Mouse (Mus musculus) lung, embryonic 15.5 days (tissue): Measurements from ENCODE around the gene Gabarapl1. TPM values are rescaled to one million over a fixed set of nuclear protein-coding genes. Genes with fewer than 3 reads are reported as not detected.

Experiments
- ATAC-seq: fragments of 200-750 bp; cut with Nextera tagmentation; 2 replicates; pipeline ENCODE4 v1.8.0; 2017; ENCODE audit warnings: moderate number of reproducible peaks, borderline replicate concordance; ENCODE audit not compliant: low FRiP score, low TSS enrichment; ENCODE audit errors: extremely low read depth
- H3K27ac ChIP-seq: fragments of 300-500 bp; sonication (generic); 2 replicates; pipeline ENCODE4 v1.5.1; 2015; ENCODE audit warnings: moderate library complexity, mild to moderate bottlenecking, inconsistent platforms
- H3K27me3 ChIP-seq: fragments of 300-500 bp; sonication (generic); 2 replicates; pipeline ENCODE4 v1.6.1; 2015; ENCODE audit warnings: inconsistent platforms
- H3K36me3 ChIP-seq: fragments of 300-500 bp; sonication (generic); 2 replicates; pipeline ENCODE4 v1.6.1; 2015; ENCODE audit warnings: inconsistent platforms
- H3K4me1 ChIP-seq: fragments of 300-500 bp; sonication (generic); 2 replicates; pipeline ENCODE4 v1.6.1; 2015; ENCODE audit warnings: inconsistent platforms
- H3K4me2 ChIP-seq: fragments of 300-500 bp; sonication (generic); 2 replicates; pipeline ENCODE4 v1.6.1; 2015; ENCODE audit warnings: inconsistent platforms, mild to moderate bottlenecking, moderate library complexity
- H3K4me3 ChIP-seq: fragments of 300-500 bp; sonication (generic); 2 replicates; pipeline ENCODE4 v1.5.1; 2015; ENCODE audit warnings: mild to moderate bottlenecking, inconsistent platforms
- H3K9ac ChIP-seq: fragments of 300-500 bp; sonication (generic); 2 replicates; pipeline ENCODE4 v1.6.1; 2015; ENCODE audit warnings: inconsistent platforms
- H3K9me3 ChIP-seq: fragments of 300-500 bp; sonication (generic); 2 replicates; pipeline ENCODE4 v1.6.1; 2016; ENCODE audit warnings: inconsistent platforms
- WGBS: fragments of 180-500 bp; shearing (Covaris S2); methylation state at CpG from one replicate; pipeline ENCODE4 v1.1.7; 2015; 5-methylcytosine and 5-hydroxymethylcytosine counted together
- polyA plus RNA-seq: library from polyadenylated mRNA; unstranded; fragments of >200 nt; fragmentation: Nextera tagmentation; extraction: Ambion mirVana; gene quantifications from 2 replicates; pipeline ENCODE4 v1.2.1, GENCODE M21; 2015

Gene Gabarapl1
- polyA plus RNA-seq, 1 experiment from 2014 or later, result 47.0 TPM

DNA sequence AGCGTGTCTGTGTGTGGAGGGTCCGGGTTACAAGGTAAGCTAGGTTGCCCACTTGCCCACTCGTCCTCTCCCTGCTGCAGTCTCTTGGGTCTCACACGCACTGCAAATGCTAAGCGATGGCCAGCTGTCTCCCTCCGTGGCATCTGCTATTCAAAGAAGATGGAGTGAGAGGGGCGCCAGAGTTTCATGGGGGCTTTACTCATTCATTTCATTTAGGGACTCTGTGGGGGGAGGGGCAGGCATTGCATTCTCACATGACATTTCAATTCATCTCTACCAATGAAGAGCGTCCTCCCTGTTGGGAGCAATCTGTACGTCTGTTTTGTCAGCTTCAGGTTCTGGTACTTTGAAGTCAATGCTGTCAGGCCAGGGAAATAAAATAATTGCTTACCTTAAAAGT lies 9.0 kb downstream of the Gabarapl1 start:
- 80% methylated on average over 9 of the region's 9 CpGs for WGBS
- Histone ChIP-seq H3K36me3 (peaks cover 28% of the 10 kb centered on the region), H3K4me1 (0 out of 2 replicates have a peak, but pooled peaks cover 7% of the 10 kb centered on the region), H3K27me3 (no peaks in the 10 kb centered on the region), H3K4me2 (no peak overlapping the region), H3K9me3 (no peaks in the 10 kb centered on the region), H3K4me3 (no peak overlapping the region), H3K27ac (no peak overlapping the region), H3K9ac (no peak overlapping the region)
- no peak for ATAC-seq

DNA sequence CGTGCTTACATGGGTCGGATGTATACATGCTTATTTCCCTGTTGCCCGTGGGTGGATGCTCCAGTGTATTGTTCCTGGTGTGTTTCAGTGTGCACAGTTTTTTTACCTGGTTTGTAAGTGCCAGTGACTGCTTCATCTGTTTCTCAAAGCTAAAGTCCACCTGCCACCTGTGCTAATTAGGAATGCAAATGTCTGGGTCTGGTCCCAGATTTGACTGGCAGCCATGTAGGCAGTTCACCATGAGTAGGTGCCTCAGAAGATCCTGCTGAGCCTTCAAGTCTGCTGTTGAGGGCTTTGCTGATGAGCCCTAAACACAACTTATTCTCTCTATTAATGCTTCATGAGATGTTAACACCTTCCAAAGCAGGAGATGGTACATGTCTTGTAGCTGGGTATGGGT lies 9.6 kb downstream of the Gabarapl1 start:
- Histone ChIP-seq H3K27ac (no peak overlapping the region), H3K36me3 (peaks cover 28% of the 10 kb centered on the region), H3K27me3 (no peaks in the 10 kb centered on the region), H3K9ac (no peak overlapping the region), H3K4me1 (0 out of 2 replicates have a peak, but pooled peaks cover 7% of the 10 kb centered on the region), H3K4me2 (no peak overlapping the region), H3K4me3 (no peak overlapping the region), H3K9me3 (no peaks in the 10 kb centered on the region)
- WGBS, result 83% methylated on average over 3 of the region's 3 CpGs
- no peak for ATAC-seq

DNA sequence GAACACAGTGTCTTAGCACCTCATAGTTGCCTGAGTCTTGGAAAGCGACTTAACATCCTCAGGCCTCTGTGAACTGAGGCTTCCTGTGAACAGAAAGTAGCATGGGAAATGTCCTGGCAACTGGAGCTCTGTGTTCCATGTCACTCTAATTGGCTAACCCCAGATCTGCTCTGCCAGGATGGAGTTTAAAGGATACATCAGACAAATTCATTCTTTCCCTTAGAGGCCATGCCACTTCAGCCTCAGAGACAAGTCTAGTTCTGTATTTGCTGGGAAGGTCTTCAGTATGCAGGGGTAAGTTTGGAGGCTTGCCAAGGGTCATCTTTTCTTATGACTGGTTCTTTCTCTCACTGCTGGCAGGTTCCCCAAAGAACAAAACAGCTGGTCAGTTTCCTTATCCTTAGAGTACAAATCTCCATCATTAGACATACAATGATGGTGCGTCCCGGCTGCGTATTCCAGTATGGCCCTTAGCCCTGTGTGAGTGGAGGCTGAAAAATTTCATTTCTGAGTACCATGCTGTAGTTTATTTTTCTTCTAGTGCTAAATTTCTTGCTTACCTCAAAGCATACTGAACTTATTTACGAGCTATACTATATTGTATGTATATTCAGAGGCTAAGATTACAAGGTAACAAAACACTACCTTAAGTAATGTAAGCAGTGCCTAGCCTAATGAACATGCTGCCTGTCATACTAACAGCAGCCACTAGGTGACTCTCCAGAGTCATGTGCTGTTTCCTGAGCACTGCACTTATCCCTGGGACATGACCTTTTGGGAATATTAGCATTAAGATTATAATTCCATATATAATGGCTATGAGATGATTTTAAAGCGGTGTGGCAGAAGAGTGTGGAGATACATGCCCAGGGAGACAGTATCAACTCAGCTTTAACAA lies 11.0 kb downstream of the Gabarapl1 start:
- no peaks in the 10 kb centered on the region for H3K27me3 ChIP-seq
- ATAC-seq, result peak; percentile 74; the same call in 1 of the 2 replicates
- H3K36me3 ChIP-seq, result peaks cover 19% of the 10 kb centered on the region
- WGBS, result 51% methylated on average over 6 of the region's 6 CpGs
- 0 out of 2 replicates have a peak overlapping the region, but pooled peaks have one; percentile 24 for H3K27ac ChIP-seq
- H3K9ac ChIP-seq, result no peak overlapping the region
- H3K9me3 ChIP-seq, result no peaks in the 10 kb centered on the region
- H3K4me1 ChIP-seq, result 0 out of 2 replicates have a peak, but pooled peaks cover 7% of the 10 kb centered on the region
- no peak overlapping the region for H3K4me2 ChIP-seq
- no peak overlapping the region for H3K4me3 ChIP-seq

DNA sequence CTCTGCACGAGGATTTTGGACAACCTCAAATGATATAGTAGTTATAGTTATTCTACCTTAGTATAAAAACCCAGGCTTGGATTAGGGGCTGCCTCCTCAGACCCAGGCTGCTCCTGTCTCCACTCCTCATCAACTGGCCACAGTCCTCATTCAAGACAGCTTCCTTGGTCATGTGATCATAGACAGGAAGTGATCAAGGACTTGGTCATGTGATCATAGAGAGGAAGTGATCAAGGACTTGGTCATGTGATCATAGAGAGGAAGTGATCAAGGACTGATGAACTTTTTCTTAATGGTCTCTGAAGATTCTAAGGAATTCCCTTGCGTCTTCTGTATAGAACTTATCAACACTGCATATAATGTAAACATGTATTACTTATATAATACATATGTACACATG lies 14.3 kb downstream of the Gabarapl1 start:
- Histone ChIP-seq H3K27ac (no peak overlapping the region), H3K4me1 (0 out of 2 replicates have a peak, but pooled peaks cover 7% of the 10 kb centered on the region), H3K4me3 (no peak overlapping the region), H3K36me3 (no peaks in the 10 kb centered on the region), H3K4me2 (no peak overlapping the region), H3K27me3 (no peaks in the 10 kb centered on the region), H3K9ac (no peak overlapping the region), H3K9me3 (no peaks in the 10 kb centered on the region)
- WGBS, result 81% methylated on average over 2 of the region's 2 CpGs
- no peak for ATAC-seq

DNA sequence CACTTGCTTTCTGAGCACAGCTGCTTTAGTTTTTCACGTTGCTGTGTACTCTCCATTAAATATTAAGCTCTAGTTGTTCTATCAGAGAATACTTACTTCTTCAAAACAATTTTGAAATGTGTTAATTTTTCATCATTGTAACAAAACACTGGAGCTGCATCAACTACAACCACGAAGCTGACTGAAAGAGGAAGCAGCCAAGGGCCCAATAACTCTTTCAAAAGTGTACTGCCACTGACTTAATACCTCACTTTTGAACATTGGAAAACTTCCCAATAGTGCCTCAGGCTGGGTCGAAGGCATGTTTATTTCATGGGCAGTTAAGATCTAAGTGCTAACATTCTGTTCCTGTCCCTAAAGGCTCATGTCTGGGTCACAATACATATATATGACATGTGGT lies 15.0 kb downstream of the Gabarapl1 start:
- H3K27me3 ChIP-seq, result no peaks in the 10 kb centered on the region
- no peak overlapping the region for H3K27ac ChIP-seq
- WGBS, result 47% methylated on average over 3 of the region's 3 CpGs
- H3K4me3 ChIP-seq, result no peak overlapping the region
- 0 out of 2 replicates have a peak, but pooled peaks cover 7% of the 10 kb centered on the region for H3K4me1 ChIP-seq
- H3K9me3 ChIP-seq, result no peaks in the 10 kb centered on the region
- ATAC-seq, result no peak
- no peaks in the 10 kb centered on the region for H3K36me3 ChIP-seq
- H3K4me2 ChIP-seq, result no peak overlapping the region
- no peak overlapping the region for H3K9ac ChIP-seq

DNA sequence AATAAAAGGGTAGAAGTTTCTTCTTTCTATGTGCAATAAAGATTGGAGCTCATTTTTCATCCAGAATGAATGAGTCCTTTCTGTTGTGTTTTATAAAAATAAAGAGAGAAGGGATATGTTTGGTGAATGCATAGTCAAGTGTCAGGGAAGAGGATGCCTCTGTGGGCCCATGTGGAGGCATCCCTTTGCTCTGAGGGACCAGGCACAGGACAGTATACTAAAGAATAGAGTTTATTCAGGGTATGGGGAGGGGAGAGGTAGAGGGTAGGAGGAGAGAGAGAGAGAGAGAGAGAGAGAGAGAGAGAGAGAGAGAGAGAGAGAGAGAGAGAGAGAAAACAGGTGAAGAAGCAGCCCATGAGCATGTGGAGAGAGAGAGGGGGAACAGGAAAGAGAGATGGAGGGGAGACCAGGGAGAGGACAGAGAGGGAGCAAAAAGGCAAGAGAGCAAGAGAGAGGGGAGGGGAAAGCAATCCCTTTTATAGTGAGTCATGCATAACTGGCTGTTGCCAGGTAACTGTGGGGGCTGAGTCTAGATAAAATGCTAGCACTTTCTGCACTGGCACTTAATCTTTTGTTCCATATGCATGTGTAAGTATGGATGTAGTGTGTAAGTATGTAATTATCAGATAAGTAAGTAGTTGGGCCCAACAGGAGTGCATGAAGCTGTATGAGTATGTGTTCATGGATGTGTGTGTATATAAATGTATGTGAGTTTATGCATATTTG lies 24.5 kb downstream of the Gabarapl1 start:
- H3K4me1 ChIP-seq, result no peaks in the 10 kb centered on the region

DNA sequence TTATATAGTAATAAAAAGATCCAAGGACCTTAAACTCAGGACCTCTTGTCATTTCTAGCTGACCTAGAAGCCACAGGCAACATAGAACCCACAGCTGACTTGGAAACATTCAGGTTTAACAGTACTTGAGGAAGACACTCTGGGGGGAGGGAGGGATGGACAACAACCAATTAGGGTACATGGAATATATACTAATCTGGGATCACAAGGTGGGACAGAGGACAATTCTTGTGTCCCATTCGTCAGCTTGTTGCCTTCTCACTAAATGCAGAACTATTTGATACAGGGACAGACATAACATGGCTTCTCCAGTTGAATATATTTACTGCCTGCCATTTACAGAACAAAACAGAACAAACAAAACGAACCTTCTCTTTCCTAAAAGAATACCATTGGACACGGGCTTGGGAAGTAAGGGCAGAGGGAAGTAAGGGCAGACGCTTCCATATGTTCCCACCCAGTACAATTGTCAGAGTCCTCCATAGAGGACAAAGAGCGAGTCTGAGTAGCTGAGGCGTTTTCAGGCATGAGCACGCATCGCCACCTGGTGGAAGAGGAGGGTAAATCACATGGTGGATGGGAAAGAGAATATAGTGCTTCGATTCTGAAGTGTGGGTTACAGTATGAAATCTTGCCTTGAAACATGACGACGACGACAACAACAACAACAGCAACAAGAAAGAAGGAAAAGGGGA lies 26.1 kb downstream of the Gabarapl1 start:
- Histone ChIP-seq H3K4me1 (no peaks in the 10 kb centered on the region), H3K4me3 (no peak overlapping the region), H3K4me2 (no peak overlapping the region), H3K9me3 (no peaks in the 10 kb centered on the region), H3K27ac (no peak overlapping the region), H3K27me3 (no peaks in the 10 kb centered on the region), H3K9ac (no peak overlapping the region), H3K36me3 (no peaks in the 10 kb centered on the region)
- 19% methylated on average over 12 of the region's 12 CpGs for WGBS
- ATAC-seq, result peak; percentile 69; the same call in 1 of the 2 replicates

More for the DNA sequence above, 24.5 kb downstream of the Gabarapl1 start:
- no peak for ATAC-seq
- Histone ChIP-seq H3K27ac (no peak overlapping the region), H3K4me2 (no peak overlapping the region), H3K4me3 (no peak overlapping the region), H3K27me3 (no peaks in the 10 kb centered on the region), H3K36me3 (no peaks in the 10 kb centered on the region), H3K9ac (no peak overlapping the region), H3K9me3 (no peaks in the 10 kb centered on the region)

DNA sequence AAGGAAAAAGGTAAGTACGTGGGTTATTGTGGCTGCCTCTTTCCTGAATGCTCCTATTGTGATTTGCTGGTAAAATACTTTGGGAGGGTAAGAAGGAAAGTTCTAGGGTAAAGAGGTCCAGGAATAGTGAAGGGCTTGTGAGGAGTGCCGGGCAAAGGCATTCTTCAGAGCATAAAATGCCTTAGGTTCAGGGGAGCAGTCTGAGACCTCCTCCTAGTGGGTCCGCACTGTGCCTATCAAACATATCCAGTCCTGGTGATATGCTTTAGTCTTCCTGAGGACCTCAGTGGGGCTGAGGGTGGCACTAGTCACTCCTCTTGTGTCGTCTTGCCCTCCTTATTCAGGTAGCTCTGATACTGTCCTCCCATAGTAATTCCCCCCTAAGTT lies 26.7 kb downstream of the Gabarapl1 start:
- Histone ChIP-seq H3K27me3 (no peaks in the 10 kb centered on the region), H3K36me3 (no peaks in the 10 kb centered on the region), H3K9me3 (no peaks in the 10 kb centered on the region), H3K4me2 (no peak overlapping the region), H3K27ac (no peak overlapping the region), H3K4me1 (no peaks in the 10 kb centered on the region), H3K4me3 (no peak overlapping the region), H3K9ac (no peak overlapping the region)
- 52% methylated on average over 4 of the region's 4 CpGs for WGBS
- ATAC-seq, result no peak

DNA sequence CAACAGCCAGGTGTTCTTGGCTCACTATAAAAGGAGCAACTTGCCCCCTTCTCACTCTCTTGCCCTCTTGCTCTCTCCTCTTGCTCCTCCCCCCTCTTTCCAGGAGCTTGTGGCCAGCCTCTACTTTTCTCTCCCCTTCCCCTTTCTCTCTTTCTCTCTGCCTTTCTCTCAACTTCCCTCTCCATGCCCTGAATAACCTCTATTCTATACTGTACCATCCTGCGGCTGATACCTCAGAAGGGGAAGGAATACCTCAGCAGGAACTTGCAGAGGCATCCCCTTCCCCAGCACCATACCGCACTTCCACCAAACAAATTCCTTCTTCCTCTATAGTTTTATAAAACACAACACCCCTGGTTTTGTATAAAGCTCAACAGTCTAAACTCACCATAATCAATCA lies 32.3 kb downstream of the Gabarapl1 start:
- no peaks in the 10 kb centered on the region for H3K9me3 ChIP-seq
- WGBS, result 74% methylated on average over 2 of the region's 2 CpGs
- H3K27me3 ChIP-seq, result no peaks in the 10 kb centered on the region
- ATAC-seq, result no peak
- H3K4me1 ChIP-seq, result no peaks in the 10 kb centered on the region
- H3K36me3 ChIP-seq, result no peaks in the 10 kb centered on the region
- H3K4me3 ChIP-seq, result no peak overlapping the region
- H3K9ac ChIP-seq, result no peak overlapping the region
- H3K27ac ChIP-seq, result no peak overlapping the region
- no peak overlapping the region for H3K4me2 ChIP-seq

DNA sequence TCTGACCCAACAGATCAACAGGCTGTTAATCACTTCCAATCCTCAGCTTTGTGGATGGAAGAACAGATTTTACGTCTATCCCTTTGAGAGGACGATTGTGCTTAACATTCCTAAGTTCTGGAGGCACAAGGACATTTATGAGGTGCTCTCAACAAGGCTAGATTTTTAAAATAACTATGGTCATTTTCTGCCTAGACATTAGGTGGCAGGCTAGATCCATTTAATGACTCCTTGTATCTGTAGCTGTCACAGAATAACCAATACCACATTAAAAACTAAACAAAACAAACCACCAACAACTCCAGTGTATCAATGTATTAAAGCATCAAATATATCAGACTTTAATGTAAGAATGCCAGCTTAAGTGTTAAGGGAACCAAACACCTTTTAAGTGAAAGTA lies 42.4 kb downstream of the Gabarapl1 start:
- 4% methylated on average over 2 of the region's 2 CpGs for WGBS
- no peak for ATAC-seq
- H3K27ac ChIP-seq, result no peak overlapping the region
- no peaks in the 10 kb centered on the region for H3K36me3 ChIP-seq
- no peak overlapping the region for H3K4me2 ChIP-seq
- H3K4me1 ChIP-seq, result no peaks in the 10 kb centered on the region
- H3K9ac ChIP-seq, result no peak overlapping the region
- no peaks in the 10 kb centered on the region for H3K9me3 ChIP-seq
- no peak overlapping the region for H3K4me3 ChIP-seq
- no peaks in the 10 kb centered on the region for H3K27me3 ChIP-seq

DNA sequence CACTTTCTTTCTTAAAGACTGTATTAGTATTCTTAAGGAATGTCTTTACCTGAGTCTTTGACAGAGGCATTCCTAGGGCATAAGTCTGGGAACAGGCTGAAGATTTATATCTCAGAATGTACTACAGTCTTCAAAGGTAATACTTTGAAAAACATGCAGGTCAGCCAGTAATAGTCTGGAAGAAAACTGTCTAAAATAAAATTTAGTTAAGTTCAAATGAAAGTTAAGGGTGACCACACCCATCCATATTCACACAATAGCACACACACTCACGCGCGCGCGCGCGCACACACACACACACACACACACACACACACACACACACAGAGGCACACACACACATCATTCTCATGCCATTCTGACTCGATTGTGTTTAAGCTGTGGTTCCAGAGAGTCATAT lies 44.6 kb downstream of the Gabarapl1 start, which contains the start of gene Klre1:
Gene Klre1 (plus strand): TSS at position 301 of the 400 bp plus-strand sequence.
- Histone ChIP-seq H3K4me1 (no peaks in the 10 kb centered on the region), H3K9me3 (no peaks in the 10 kb centered on the region), H3K27me3 (no peaks in the 10 kb centered on the region), H3K4me3 (no peak within 1 kb of the TSS), H3K4me2 (no peak within 1 kb of the TSS), H3K36me3 (no peaks in the 10 kb centered on the region), H3K27ac (no peak within 1 kb of the TSS), H3K9ac (no peak within 1 kb of the TSS)
- ATAC-seq, result no peak
- 94% methylated on average over 8 of the region's 8 CpGs for WGBS
